Mouse (Mus musculus) WW6 (cell line): ENCODE results near the gene Drg1.

Source experiments
- DNase-seq: peaks from one replicate; pipeline ENCODE4 v3.0.0-alpha.2; 2013; ENCODE audit warnings: low read depth, low spot score

The Drg1 gene

GRCm38 (mm10) chr11:3289803-3290639, 23.8 kb upstream of the Drg1 start:
- DNase-seq, result peak; percentile 83

GRCm38 (mm10) chr11:3289302-3289802, 23.1 kb upstream of the Drg1 start:
- peak; percentile 58 for DNase-seq

GRCm38 (mm10) chr11:3288521-3289301, 22.5 kb upstream of the Drg1 start, which contains the start of gene Patz1:
Gene Patz1, plus strand, starts transcription at chr11:3288874.
- peak; percentile 65 for DNase-seq

- DNase-seq, result no peak
These were observed 21.7 kb upstream of the Drg1 start for GRCm38 (mm10) chr11:3287921-3288320.

- no peak for DNase-seq
These were observed 20.9 kb upstream of the Drg1 start for GRCm38 (mm10) chr11:3287131-3287530.

GRCm38 (mm10) chr11:3285940-3286339, 19.7 kb upstream of the Drg1 start:
- no peak for DNase-seq

GRCm38 (mm10) chr11:3283645-3284044, 17.4 kb upstream of the Drg1 start:
- DNase-seq, result no peak

- no peak for DNase-seq
These were observed 16.7 kb upstream of the Drg1 start for GRCm38 (mm10) chr11:3282887-3283286.

GRCm38 (mm10) chr11:3279729-3280128, 13.5 kb upstream of the Drg1 start:
- no peak for DNase-seq

- DNase-seq, result no peak
These were observed 12.1 kb upstream of the Drg1 start for GRCm38 (mm10) chr11:3278351-3278750.

- DNase-seq, result no peak
These were observed 3.0 kb upstream of the Drg1 start for GRCm38 (mm10) chr11:3269241-3269640.

- DNase-seq, result no peak
These were observed 918 bp upstream of the Drg1 start for GRCm38 (mm10) chr11:3267133-3267532.

GRCm38 (mm10) chr11:3265291-3266078, 730 bp downstream of the Drg1 start:
- no peak for DNase-seq

GRCm38 (mm10) chr11:3259537-3259936, 6.7 kb downstream of the Drg1 start:
- no peak for DNase-seq

GRCm38 (mm10) chr11:3247387-3247786, 18.8 kb downstream of the Drg1 start:
- no peak for DNase-seq

GRCm38 (mm10) chr11:3243771-3244170, 22.4 kb downstream of the Drg1 start:
- no peak for DNase-seq

GRCm38 (mm10) chr11:3242395-3242794, 23.8 kb downstream of the Drg1 start:
- DNase-seq, result no peak

GRCm38 (mm10) chr11:3235277-3235676, 30.9 kb downstream of the Drg1 start:
- no peak for DNase-seq

GRCm38 (mm10) chr11:3233704-3234103, 32.5 kb downstream of the Drg1 start:
- no peak for DNase-seq

- no peak for DNase-seq
These were observed 34.0 kb downstream of the Drg1 start for GRCm38 (mm10) chr11:3232248-3232647.

- no peak for DNase-seq
These were observed 39.1 kb downstream of the Drg1 start for GRCm38 (mm10) chr11:3227113-3227512.

- DNase-seq, result no peak
These were observed 43.1 kb downstream of the Drg1 start for GRCm38 (mm10) chr11:3223105-3223504.
